Mouse (Mus musculus) small intestine, adult 2 months (tissue): ENCODE data around the gene Atxn2.

ENCODE experiments used
- CTCF ChIP-seq: fragments of 200-500 bp; IDR thresholded peaks from 2 replicates; pipeline ENCODE4 v1.5.1; 2012; ENCODE audit warnings: low read depth, mild to moderate bottlenecking, control low read depth, inconsistent platforms, low read length, moderate library complexity, mixed read lengths; ENCODE audit not compliant: insufficient replicate concordance, insufficient read length; ENCODE audit errors: extremely low read depth
- POLR2A ChIP-seq: fragments of 200-500 bp; IDR thresholded peaks from 2 replicates; pipeline ENCODE4 v1.6.1; 2012; ENCODE audit warnings: low read depth, mild to moderate bottlenecking, control low read depth, inconsistent platforms, low read length, moderate library complexity

DNA sequence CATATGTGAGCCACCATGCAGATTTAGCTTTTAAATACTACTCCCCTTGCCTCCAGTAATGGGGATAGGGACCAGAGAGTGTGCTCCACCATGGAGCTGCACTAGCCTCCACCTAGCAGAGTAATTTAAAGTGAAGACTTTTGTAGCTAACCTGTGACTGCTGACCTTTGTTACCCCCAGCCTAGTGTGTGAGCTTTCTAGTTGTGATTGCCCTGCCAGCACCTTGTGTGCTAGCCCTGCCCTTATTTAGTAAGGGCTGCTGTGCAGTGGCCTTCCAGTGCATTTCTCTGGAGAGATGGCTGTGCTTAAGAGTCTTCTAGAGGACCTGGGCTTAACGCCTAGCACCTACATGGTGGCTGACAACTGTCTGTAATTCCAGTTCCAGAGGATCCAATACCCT lies 13.5 kb downstream of the Atxn2 start:
- TF ChIP-seq CTCF (no peak), POLR2A (no peak)
